Mouse (Mus musculus) hindbrain, embryonic 14.5 days (tissue): ENCODE data around the gene Ccdc115. TPM values are rescaled to one million over a fixed set of nuclear protein-coding genes. Genes with fewer than 3 reads are reported as not detected.

Experiments
- ATAC-seq: fragments of 200-750 bp; cut with Nextera tagmentation; 2 replicates; pipeline ENCODE4 v1.8.0; 2017; ENCODE audit warnings: moderate number of reproducible peaks, mild to moderate bottlenecking, moderate TSS enrichment, moderate library complexity; ENCODE audit not compliant: low FRiP score
- DNase-seq: peaks from one replicate; pipeline ENCODE4 v3.0.0-alpha.2; 2015; ENCODE audit warnings: low spot score
- H3K27ac ChIP-seq: fragments of 300-500 bp; sonication (generic); 2 replicates; pipeline ENCODE4 v1.5.1; 2014; ENCODE audit warnings: mild to moderate bottlenecking, moderate library complexity
- H3K27me3 ChIP-seq: fragments of 300-500 bp; sonication (generic); 2 replicates; pipeline ENCODE4 v1.6.1; 2014; ENCODE audit warnings: mild to moderate bottlenecking, low read length, mixed read lengths; ENCODE audit not compliant: control insufficient read depth, insufficient read depth
- H3K36me3 ChIP-seq: fragments of 300-500 bp; sonication (generic); replicated peaks from 2 replicates; pipeline ENCODE4 v1.6.1; 2014; ENCODE audit not compliant: control insufficient read depth, insufficient read depth
- H3K4me1 ChIP-seq: fragments of 300-500 bp; sonication (generic); replicated peaks from 2 replicates; pipeline ENCODE4 v1.6.1; 2014; ENCODE audit warnings: antibody characterized with exemption, low read length, mixed read lengths; ENCODE audit not compliant: control insufficient read depth, insufficient read depth
- H3K4me2 ChIP-seq: fragments of 300-500 bp; sonication (generic); replicated peaks from 2 replicates; pipeline ENCODE4 v1.6.1; 2014; ENCODE audit warnings: mild to moderate bottlenecking, moderate library complexity
- H3K4me3 ChIP-seq: fragments of 300-500 bp; sonication (generic); replicated peaks from 2 replicates; pipeline ENCODE4 v1.5.1; 2014; ENCODE audit warnings: mild to moderate bottlenecking, low read length
- H3K9ac ChIP-seq: fragments of 300-500 bp; sonication (generic); 2 replicates; pipeline ENCODE4 v1.6.1; 2014
- H3K9me3 ChIP-seq: fragments of 300-500 bp; sonication (generic); 2 replicates; pipeline ENCODE4 v1.6.1; 2016; ENCODE audit warnings: low read length; ENCODE audit not compliant: control insufficient read depth
- WGBS: fragments of 180-500 bp; shearing (Covaris S2); extraction: QIAGEN DNeasy Blood & Tissue Kit; methylation state at CpG from one replicate; pipeline ENCODE4 v1.1.7; 2014; 5-methylcytosine and 5-hydroxymethylcytosine counted together
- polyA plus RNA-seq: library from polyadenylated mRNA; unstranded; fragments of >200 nt; fragmentation: Nextera tagmentation; extraction: Ambion mirVana; gene quantifications from 2 replicates; pipeline ENCODE4 v1.2.1, GENCODE M21; 2014

Gene Ccdc115
- polyA plus RNA-seq, 1 experiment from 2014 or later: 60.6 TPM

GRCm38 (mm10) chr1:34432776-34433481 lies 6.5 kb downstream of the Ccdc115 start:
- Histone ChIP-seq H3K4me2 (peak overlapping the region; percentile 88), H3K9me3 (peaks cover 14% of the 10 kb centered on the region), H3K27ac (peak overlapping the region; percentile 71), H3K9ac (peak overlapping the region; percentile 65), H3K4me3 (peak overlapping the region; percentile 48), H3K36me3 (peaks cover 9% of the 10 kb centered on the region; the same call in 1 of the 2 replicates), H3K4me1 (peaks cover 11% of the 10 kb centered on the region), H3K27me3 (no peaks in the 10 kb centered on the region)
- DNase-seq: peak; percentile 72
- WGBS: 2% methylated on average over 35 of the region's 35 CpGs
- ATAC-seq: peak; percentile 9; the same call in 1 of the 2 replicates

GRCm38 (mm10) chr1:34432411-34432775 lies 7.1 kb downstream of the Ccdc115 start:
- H3K4me2 ChIP-seq: peak overlapping the region; percentile 88
- H3K36me3 ChIP-seq: peaks cover 6% of the 10 kb centered on the region; the same call in 1 of the 2 replicates
- peak overlapping the region; percentile 48 for H3K4me3 ChIP-seq
- no peaks in the 10 kb centered on the region for H3K27me3 ChIP-seq
- DNase-seq: peak; percentile 42
- WGBS: 18% methylated on average over 13 of the region's 13 CpGs
- peaks cover 11% of the 10 kb centered on the region for H3K4me1 ChIP-seq
- peak overlapping the region; percentile 65 for H3K9ac ChIP-seq
- peak overlapping the region; percentile 71 for H3K27ac ChIP-seq
- peaks cover 14% of the 10 kb centered on the region for H3K9me3 ChIP-seq
- no peak for ATAC-seq

DNA sequence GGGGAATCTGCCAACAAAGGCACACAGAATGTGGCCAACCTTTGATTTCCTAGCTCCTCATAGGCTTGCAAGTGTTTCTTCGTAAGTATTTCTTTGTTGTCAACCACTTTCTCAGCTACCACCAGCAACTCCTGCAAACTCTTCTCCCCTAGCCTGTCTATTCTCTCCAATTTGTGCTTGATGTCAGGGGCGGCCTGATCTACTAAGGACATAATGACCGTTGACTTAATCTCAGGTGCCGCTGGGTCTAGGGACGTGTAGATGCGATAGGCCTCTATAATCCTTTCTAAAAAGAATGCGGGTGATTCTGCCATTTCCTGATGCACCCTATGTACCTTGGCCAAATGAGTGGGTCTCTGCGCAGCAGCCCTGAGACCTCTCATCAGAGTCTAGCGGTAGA lies 8.0 kb downstream of the Ccdc115 start:
- Histone ChIP-seq H3K27ac (no peak overlapping the region), H3K4me2 (no peak overlapping the region), H3K4me1 (peaks cover 11% of the 10 kb centered on the region), H3K9me3 (peaks cover 14% of the 10 kb centered on the region), H3K9ac (no peak overlapping the region), H3K4me3 (no peak overlapping the region), H3K36me3 (no peaks in the 10 kb centered on the region), H3K27me3 (no peaks in the 10 kb centered on the region)
- DNase-seq (no peak), ATAC-seq (no peak)
- 98% methylated on average over 9 of the region's 9 CpGs for WGBS

- Histone ChIP-seq H3K9ac (no peak overlapping the region), H3K9me3 (peaks cover 14% of the 10 kb centered on the region), H3K4me2 (no peak overlapping the region), H3K4me1 (peaks cover 11% of the 10 kb centered on the region), H3K36me3 (no peaks in the 10 kb centered on the region), H3K4me3 (no peak overlapping the region), H3K27ac (no peak overlapping the region), H3K27me3 (no peaks in the 10 kb centered on the region)
- WGBS: 99% methylated on average over 3 of the region's 3 CpGs
- no peak for ATAC-seq
- DNase-seq: no peak
These were observed 8.5 kb downstream of the Ccdc115 start for GRCm38 (mm10) chr1:34430981-34431380.

- Histone ChIP-seq H3K27ac (no peak overlapping the region), H3K9me3 (peaks cover 14% of the 10 kb centered on the region), H3K36me3 (no peaks in the 10 kb centered on the region), H3K27me3 (no peaks in the 10 kb centered on the region), H3K4me1 (peaks cover 11% of the 10 kb centered on the region), H3K4me2 (no peak overlapping the region), H3K4me3 (no peak overlapping the region), H3K9ac (no peak overlapping the region)
- DNase-seq (no peak), ATAC-seq (no peak)
- 92% methylated on average over 4 of the region's 4 CpGs for WGBS
These were observed 10.2 kb downstream of the Ccdc115 start for GRCm38 (mm10) chr1:34429281-34429680.

GRCm38 (mm10) chr1:34428466-34428865 lies 11.0 kb downstream of the Ccdc115 start:
- H3K4me2 ChIP-seq: no peak overlapping the region
- peaks cover 14% of the 10 kb centered on the region for H3K9me3 ChIP-seq
- ATAC-seq: no peak
- WGBS: 100% methylated on average over 2 of the region's 2 CpGs
- H3K4me1 ChIP-seq: peaks cover 5% of the 10 kb centered on the region
- no peaks in the 10 kb centered on the region for H3K27me3 ChIP-seq
- no peak overlapping the region for H3K4me3 ChIP-seq
- no peak overlapping the region for H3K9ac ChIP-seq
- DNase-seq: no peak
- H3K27ac ChIP-seq: no peak overlapping the region
- H3K36me3 ChIP-seq: no peaks in the 10 kb centered on the region

- Histone ChIP-seq H3K27me3 (no peaks in the 10 kb centered on the region), H3K27ac (0 out of 2 replicates have a peak overlapping the region, but pooled peaks have one; percentile 4), H3K4me3 (no peak overlapping the region), H3K9me3 (no peaks in the 10 kb centered on the region), H3K4me2 (no peak overlapping the region), H3K36me3 (no peaks in the 10 kb centered on the region), H3K9ac (no peak overlapping the region), H3K4me1 (no peaks in the 10 kb centered on the region; the same call in 1 of the 2 replicates)
- peak; percentile 57 for DNase-seq
- ATAC-seq: peak; percentile 60; the same call in 1 of the 2 replicates
- 36% methylated on average over 11 of the region's 11 CpGs for WGBS
These were observed 40.1 kb downstream of the Ccdc115 start for GRCm38 (mm10) chr1:34399182-34399953.

- DNase-seq (no peak), ATAC-seq (no peak)
- 85% methylated on average over 4 of the region's 4 CpGs for WGBS
These were observed 43.2 kb downstream of the Ccdc115 start for GRCm38 (mm10) chr1:34396321-34396720.

DNA sequence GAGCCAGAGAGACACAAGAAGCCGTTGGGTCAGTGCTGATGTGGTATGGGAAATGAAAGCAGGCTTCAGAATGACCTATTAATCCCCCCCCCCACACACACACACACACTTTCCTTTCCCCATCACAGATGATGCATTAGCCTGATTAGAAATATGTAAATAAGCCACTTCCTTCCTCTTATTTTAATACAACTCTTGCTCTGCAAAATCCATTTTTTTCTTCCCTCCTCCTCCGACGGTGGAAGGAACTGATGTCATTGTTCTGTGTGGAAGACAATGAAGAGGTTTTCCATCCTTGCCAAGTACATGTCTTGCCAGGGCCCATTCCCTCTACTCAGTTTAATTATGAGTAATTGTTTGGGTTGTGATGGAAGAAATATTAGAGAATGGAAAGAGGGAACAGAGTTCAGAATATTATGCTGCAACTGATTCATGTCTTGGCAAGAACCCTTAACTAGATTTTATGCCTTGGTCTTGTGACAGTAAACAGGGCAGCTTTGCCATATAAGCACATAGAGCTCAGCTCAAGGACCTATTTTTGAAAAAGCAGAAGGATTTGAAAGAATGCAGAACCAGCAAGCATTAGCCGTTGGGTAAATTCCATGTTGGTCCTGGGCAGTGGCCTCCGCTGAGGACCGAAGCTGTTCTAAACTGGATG lies 50.1 kb downstream of the Ccdc115 start:
- Histone ChIP-seq H3K27me3 (no peaks in the 10 kb centered on the region), H3K36me3 (no peaks in the 10 kb centered on the region)
- WGBS: 74% methylated on average over 6 of the region's 6 CpGs

More at GRCm38 (mm10) chr1:34396321-34396720, 43.2 kb downstream of the Ccdc115 start:
- Histone ChIP-seq H3K4me2 (no peak overlapping the region), H3K36me3 (no peaks in the 10 kb centered on the region), H3K27me3 (no peaks in the 10 kb centered on the region), H3K9me3 (no peaks in the 10 kb centered on the region), H3K9ac (no peak overlapping the region), H3K27ac (0 out of 2 replicates have a peak overlapping the region, but pooled peaks have one; percentile 22), H3K4me1 (no peaks in the 10 kb centered on the region; the same call in 1 of the 2 replicates), H3K4me3 (no peak overlapping the region)

More for the DNA sequence above, 50.1 kb downstream of the Ccdc115 start:
- Histone ChIP-seq H3K4me1 (no peaks in the 10 kb centered on the region; the same call in 1 of the 2 replicates), H3K4me2 (no peak overlapping the region), H3K4me3 (no peak overlapping the region), H3K9me3 (no peaks in the 10 kb centered on the region), H3K27ac (no peak overlapping the region), H3K9ac (no peak overlapping the region)
- ATAC-seq: no peak
- no peak for DNase-seq
